Mouse (Mus musculus): ENCODE data around the gene Rpn1.

DNA sequence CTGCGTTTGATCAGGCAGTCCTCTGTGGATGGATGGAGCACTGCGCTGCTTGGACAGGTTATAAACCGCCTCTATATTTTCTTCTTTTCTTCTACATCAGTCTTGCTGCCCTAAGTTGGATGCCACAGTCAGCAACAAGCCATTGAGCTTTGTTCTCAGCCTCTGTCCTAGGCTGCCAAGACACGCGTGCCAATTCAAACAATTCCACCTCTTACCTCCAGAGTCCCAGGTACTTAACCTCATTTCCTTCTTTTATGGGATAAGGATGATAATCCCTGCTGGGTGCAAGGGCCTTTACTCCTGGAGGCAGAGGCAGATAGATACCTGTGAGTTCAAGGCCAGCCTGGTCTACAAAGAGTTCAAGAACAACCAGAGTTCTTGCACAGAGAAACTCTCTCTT lies 33.1 kb upstream of the Rpn1 start:
- no peak for TF ChIP-seq CTCF (IDR thresholded peaks at IDR 0.05; ENCODE audit: low read depth)
- no peak for TF ChIP-seq EP300 (IDR thresholded peaks at IDR 0.05; ENCODE audit: low read depth)
